Mouse (Mus musculus) thymus, adult 2 months (tissue): Measurements from ENCODE around the gene Dock8.

Source experiments
- CTCF ChIP-seq: fragments of 200-500 bp; IDR thresholded peaks from 2 replicates; pipeline ENCODE4 v1.5.1; 2012; ENCODE audit warnings: mild to moderate bottlenecking, control low read depth, low read length, moderate library complexity, borderline replicate concordance; ENCODE audit not compliant: control insufficient read depth, poor library complexity, insufficient read depth; ENCODE audit errors: extremely low read depth
- POLR2A ChIP-seq: fragments of 200-500 bp; IDR thresholded peaks from 2 replicates; pipeline ENCODE4 v1.6.1; 2012; ENCODE audit warnings: mild to moderate bottlenecking, low read length, control low read depth, moderate library complexity; ENCODE audit not compliant: control insufficient read depth, poor library complexity, insufficient read depth; ENCODE audit errors: extremely low read depth

GRCm38 (mm10) chr19:25122417-25122816 is 123.1 kb downstream of the Dock8 start:
- TF ChIP-seq CTCF = no peak
- TF ChIP-seq POLR2A = no peak
